Mouse (Mus musculus): ENCODE data around the gene Klhl26.
A peak's percentile ranks its signal among the peaks of the same experiment; 100 is the strongest.

The Klhl26 gene

DNA sequence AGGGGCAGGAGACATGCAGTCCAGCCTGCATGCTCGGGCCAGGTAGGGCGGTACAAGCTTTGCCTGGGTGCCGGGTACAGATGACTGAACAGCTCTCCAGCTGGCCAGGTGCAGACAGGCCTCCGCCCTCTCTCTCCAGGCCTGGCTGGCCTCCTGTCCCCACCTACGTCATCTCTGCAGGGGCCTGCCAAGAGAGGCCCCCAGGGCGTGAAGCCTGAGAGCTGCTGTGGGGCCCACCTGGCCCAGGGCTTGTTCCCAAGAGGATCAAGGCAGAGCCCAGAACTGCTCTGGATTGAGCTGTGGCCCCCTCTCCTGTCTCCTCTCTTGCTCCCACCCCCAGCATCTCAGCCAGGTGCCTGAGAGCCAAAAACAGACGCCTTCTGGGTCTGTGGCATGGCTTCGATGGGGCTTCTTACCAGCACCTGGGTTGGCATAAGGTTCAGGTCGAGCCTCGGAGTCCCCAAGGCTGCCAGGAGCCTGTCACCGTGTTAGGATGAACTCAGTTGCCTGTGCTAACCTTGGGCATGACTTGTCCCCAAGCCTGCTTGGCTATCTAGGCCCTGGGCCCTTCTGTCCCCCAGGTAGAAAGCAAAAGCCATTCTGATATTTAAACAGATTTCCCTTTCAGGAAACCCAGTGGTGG is 70.2 kb downstream of the Klhl26 start:
- peak; percentile 59 to 67 for DNase-seq

DNA sequence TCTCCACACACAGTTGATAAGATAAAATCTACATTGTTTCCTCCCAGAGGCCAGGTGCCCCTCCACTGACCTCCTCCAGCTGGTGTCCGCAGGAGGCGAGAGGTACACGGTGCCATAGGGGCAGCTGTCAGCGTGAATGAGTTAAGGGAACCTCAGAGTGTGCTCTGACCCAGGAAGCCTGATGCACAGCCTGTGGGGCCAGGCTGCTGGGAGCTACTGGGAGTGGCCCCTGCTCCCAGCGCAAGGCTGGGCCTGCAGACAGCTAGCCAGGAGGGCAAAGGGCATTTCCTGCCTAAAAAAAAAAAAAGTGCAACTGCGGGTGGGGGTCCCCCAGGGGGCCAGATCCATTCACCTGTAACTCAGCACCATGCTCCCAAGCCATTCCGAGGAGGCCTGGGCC is 71.6 kb downstream of the Klhl26 start:
- no peak for DNase-seq

DNA sequence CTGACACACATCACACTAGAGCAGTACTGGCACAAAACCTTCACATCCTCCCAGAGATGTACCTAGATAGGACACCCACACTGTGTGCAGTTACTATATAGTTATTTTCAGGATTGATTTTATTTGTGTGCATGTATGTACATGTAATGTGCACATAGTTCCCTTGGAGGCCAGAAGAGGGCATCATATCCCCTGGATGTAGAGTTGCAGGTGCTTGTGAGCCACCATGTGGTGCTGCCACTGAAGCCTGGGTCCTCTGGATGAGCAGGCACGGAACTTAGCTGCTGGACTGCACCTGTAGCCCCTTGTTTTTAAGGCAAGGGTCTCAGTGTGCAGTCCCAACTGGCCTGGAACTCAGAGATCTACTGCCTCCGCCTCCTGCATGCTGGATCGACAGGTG is 72.6 kb downstream of the Klhl26 start:
- DNase-seq: no peak

Measured in cerebellum, postnatal 25 days (tissue).